Mouse (Mus musculus) lung, postnatal 0 days (tissue): ENCODE data around the gene Cbx1.
"Not testable (repeated sequence)": the region's sequence is repeated elsewhere in the genome, so short reads cannot be mapped to it uniquely, and the experiment has no call there.

Experiments
- CTCF ChIP-seq: IDR thresholded peaks from 2 replicates; pipeline ENCODE4 v1.5.1; 2016; ENCODE audit warnings: antibody characterized with exemption, mild to moderate bottlenecking
- EP300 ChIP-seq: IDR thresholded peaks from 2 replicates; pipeline ENCODE4 v1.6.1; 2016; ENCODE audit warnings: antibody characterized with exemption, mild to moderate bottlenecking, control low read depth

DNA sequence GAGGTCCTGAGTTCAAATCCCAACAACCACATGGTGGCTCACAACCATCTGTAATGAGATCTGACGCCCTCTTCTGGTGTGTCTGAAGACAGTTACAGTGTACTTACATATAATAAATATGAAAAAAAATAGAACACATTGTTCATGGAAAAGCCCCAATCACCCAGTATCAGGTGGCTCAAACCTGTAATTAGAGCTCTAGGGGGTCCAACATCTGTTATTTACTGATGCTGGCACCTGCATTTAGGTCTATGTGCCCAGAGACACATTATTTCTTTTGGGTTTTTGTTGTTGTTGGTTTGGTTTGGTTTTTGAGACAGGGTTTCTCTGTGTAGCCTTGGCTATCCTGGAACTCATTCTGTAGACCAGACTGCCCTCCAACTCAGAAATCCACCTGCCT is 22.3 kb downstream of the Cbx1 start:
- TF ChIP-seq CTCF, EP300: not testable (repeated sequence)
